Mouse (Mus musculus): ENCODE results near the gene Ehd4.

GRCm38 (mm10) chr2:120122983-120123382, 31.4 kb downstream of the Ehd4 start:
- TF ChIP-seq POLR2A (IDR thresholded peaks at IDR 0.05; ENCODE audit: extremely low read depth, insufficient read depth, low read length) (no peak), CTCF (IDR thresholded peaks at IDR 0.05; ENCODE audit: low read depth, low read length) (no peak)

All from liver, adult 2 months (tissue).